Mouse (Mus musculus): ENCODE results near the gene Cmss1. TPM values are rescaled to one million over a fixed set of nuclear protein-coding genes. Genes with fewer than 3 reads are reported as not detected.

Cmss1 gene
- polyA plus RNA-seq, 2 experiments, result 10.9 to 45.3 TPM

DNA sequence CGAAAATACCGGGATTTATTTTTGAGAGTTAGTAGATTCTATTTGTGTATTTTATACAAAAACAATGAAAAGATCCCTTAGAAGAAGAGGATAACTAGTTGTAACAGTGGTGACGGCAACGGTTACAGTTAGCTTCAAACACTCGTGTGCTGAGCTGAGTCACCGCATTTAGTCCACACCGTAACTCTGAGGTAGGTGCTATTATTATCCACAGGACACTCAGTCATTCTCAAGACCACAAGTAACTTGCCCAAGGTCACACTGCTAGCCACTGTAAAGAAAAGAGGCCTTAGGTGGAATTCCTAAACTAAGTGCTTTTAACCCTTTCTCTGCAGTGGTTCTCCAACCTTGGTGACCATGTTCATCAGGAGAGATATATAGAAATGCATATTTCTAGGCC is 79.8 kb downstream of the Cmss1 start:
- no peaks in the 10 kb centered on the region for H3K36me3 ChIP-seq (ENCODE audit: control insufficient read depth, insufficient read depth, low read length)
- H3K27ac ChIP-seq (replicated peaks; ENCODE audit: low read depth, low read length), result no peak overlapping the region
- no peak for TF ChIP-seq POLR2A (IDR thresholded peaks at IDR 0.05; ENCODE audit: borderline replicate concordance, extremely low read depth, insufficient read depth, insufficient read length)
- H3K27me3 ChIP-seq (ENCODE audit: control insufficient read depth, insufficient read depth, low read length), result no peaks in the 10 kb centered on the region
- no peak overlapping the region for H3K9ac ChIP-seq (ENCODE audit: low read depth, low read length, severe bottlenecking)
- 89% methylated on average over 7 of the region's 7 CpGs for WGBS
- no peak overlapping the region for H3K4me3 ChIP-seq (replicated peaks; ENCODE audit: low read length)
- no peak overlapping the region for H3K4me2 ChIP-seq (replicated peaks; ENCODE audit: low read depth, low read length, severe bottlenecking)
- no peak for DNase-seq (ENCODE audit: low spot score)
- H3K9me3 ChIP-seq (ENCODE audit: control insufficient read depth, low read length), result no peaks in the 10 kb centered on the region
- no peak for ATAC-seq (ENCODE audit: low FRiP score, low read depth)
- H3K4me1 ChIP-seq (ENCODE audit: control insufficient read depth, insufficient read depth, low read length), result peaks cover 5% of the 10 kb centered on the region

DNA sequence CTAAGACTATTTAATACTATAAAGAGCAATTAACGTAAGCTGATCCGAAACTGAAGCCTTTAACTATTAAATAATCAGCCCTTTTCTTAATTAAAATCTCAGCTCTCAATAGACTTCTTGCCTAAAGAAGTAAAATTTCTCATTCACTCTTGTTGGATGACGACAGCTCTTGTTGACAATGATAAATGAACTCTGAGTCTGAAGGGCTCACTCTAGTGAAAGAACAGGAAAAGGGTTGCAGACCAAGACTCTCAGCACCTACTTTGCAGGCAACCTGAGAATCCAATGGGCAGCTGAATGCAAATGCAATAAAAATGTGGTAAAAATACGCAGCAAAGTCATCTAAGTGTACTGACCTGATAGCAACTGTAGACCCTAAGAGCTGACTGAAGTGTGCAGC is 81.2 kb downstream of the Cmss1 start:
- Histone ChIP-seq H3K4me3 (replicated peaks; ENCODE audit: low read length) (no peak overlapping the region), H3K9me3 (ENCODE audit: control insufficient read depth, low read length) (no peaks in the 10 kb centered on the region), H3K4me2 (replicated peaks; ENCODE audit: low read depth, low read length, severe bottlenecking) (no peak overlapping the region), H3K9ac (ENCODE audit: low read depth, low read length, severe bottlenecking) (no peak overlapping the region), H3K36me3 (ENCODE audit: control insufficient read depth, insufficient read depth, low read length) (no peaks in the 10 kb centered on the region), H3K4me1 (ENCODE audit: control insufficient read depth, insufficient read depth, low read length) (no peaks in the 10 kb centered on the region), H3K27ac (replicated peaks; ENCODE audit: low read depth, low read length) (no peak overlapping the region), H3K27me3 (ENCODE audit: control insufficient read depth, insufficient read depth, low read length) (no peaks in the 10 kb centered on the region)
- 55% methylated on average over 4 of the region's 4 CpGs for WGBS
- DNase-seq (ENCODE audit: low spot score) (no peak), ATAC-seq (ENCODE audit: low FRiP score, low read depth) (no peak)
- no peak for TF ChIP-seq POLR2A (IDR thresholded peaks at IDR 0.05; ENCODE audit: borderline replicate concordance, extremely low read depth, insufficient read depth, insufficient read length)

DNA sequence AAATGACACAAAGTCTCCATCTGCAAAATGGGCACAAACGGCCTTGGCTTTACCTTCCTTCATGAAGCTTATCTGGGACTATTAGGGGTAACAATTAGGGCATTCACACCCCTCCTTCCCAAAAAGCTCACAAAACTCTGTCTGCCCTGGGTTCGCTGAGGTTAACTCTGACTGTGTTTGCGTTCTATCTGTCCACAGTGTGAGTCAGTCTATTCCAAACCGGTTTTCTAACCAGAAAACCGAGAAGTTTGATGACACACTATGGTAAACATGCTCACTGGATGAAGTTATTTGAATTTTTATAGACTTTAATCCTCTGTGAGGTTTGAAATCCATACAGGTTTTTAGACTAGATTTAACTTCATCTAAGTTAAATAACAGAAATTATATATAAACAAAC is 81.6 kb downstream of the Cmss1 start:
- Histone ChIP-seq H3K27me3 (ENCODE audit: control insufficient read depth, insufficient read depth, low read length) (no peaks in the 10 kb centered on the region), H3K4me3 (replicated peaks; ENCODE audit: low read length) (no peak overlapping the region), H3K27ac (replicated peaks; ENCODE audit: low read depth, low read length) (no peak overlapping the region), H3K9ac (ENCODE audit: low read depth, low read length, severe bottlenecking) (no peak overlapping the region), H3K36me3 (ENCODE audit: control insufficient read depth, insufficient read depth, low read length) (no peaks in the 10 kb centered on the region), H3K4me1 (ENCODE audit: control insufficient read depth, insufficient read depth, low read length) (no peaks in the 10 kb centered on the region), H3K9me3 (ENCODE audit: control insufficient read depth, low read length) (no peaks in the 10 kb centered on the region), H3K4me2 (replicated peaks; ENCODE audit: low read depth, low read length, severe bottlenecking) (no peak overlapping the region)
- ATAC-seq (ENCODE audit: low FRiP score, low read depth), result no peak
- 79% methylated on average over 5 of the region's 5 CpGs for WGBS
- TF ChIP-seq POLR2A (IDR thresholded peaks at IDR 0.05; ENCODE audit: borderline replicate concordance, extremely low read depth, insufficient read depth, insufficient read length), result no peak
- no peak for DNase-seq (ENCODE audit: low spot score)

DNA sequence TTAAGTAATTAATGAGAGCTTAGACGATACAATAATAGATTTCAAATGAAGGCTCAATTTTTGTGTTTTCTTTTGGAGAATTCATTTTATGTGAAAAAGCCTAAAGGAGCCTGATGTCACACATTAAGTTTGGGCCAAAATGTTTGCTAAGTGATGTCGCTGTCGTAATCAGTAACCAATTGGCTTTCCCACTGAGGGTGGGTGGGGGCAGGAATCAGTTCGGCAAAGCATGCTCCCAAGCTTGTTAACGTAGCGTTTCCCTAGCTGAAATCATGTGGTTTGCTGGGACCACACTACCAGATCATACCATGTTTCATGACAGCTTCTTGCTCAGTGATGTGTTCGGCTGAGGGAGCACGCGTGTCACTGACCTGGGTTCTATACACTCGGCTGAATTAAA is 91.0 kb downstream of the Cmss1 start:
- 69% methylated on average over 10 of the region's 10 CpGs for WGBS
- Histone ChIP-seq H3K9me3 (ENCODE audit: control insufficient read depth, low read length) (no peaks in the 10 kb centered on the region), H3K27ac (replicated peaks; ENCODE audit: low read depth, low read length) (no peak overlapping the region), H3K9ac (ENCODE audit: low read depth, low read length, severe bottlenecking) (no peak overlapping the region), H3K4me3 (replicated peaks; ENCODE audit: low read length) (no peak overlapping the region), H3K36me3 (ENCODE audit: control insufficient read depth, insufficient read depth, low read length) (no peaks in the 10 kb centered on the region), H3K4me1 (ENCODE audit: control insufficient read depth, insufficient read depth, low read length) (0 out of 2 replicates have a peak, but pooled peaks cover 4% of the 10 kb centered on the region), H3K4me2 (replicated peaks; ENCODE audit: low read depth, low read length, severe bottlenecking) (no peak overlapping the region), H3K27me3 (ENCODE audit: control insufficient read depth, insufficient read depth, low read length) (no peaks in the 10 kb centered on the region)
- no peak for TF ChIP-seq POLR2A (IDR thresholded peaks at IDR 0.05; ENCODE audit: borderline replicate concordance, extremely low read depth, insufficient read depth, insufficient read length)
- DNase-seq (ENCODE audit: low spot score) (peak; percentile 58), ATAC-seq (ENCODE audit: low FRiP score, low read depth) (no peak)

DNA sequence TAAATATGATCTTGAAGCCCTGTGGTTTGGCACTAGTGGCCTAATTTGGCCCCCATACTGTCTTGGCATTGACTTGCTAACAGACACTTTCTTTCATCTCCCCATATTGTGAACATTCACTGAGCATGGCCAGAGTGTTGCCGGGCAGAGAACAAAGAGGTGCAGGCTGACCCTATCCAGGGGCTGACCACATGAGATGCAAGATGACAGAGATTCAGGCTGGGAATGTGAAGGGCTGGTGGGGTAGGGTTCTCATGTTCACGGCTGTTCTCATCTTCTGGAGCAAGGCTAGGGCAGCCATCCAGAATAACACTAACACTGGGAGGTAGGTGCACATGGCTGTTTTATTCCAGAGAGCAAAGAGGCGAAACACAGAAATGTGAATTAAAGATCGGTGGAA is 92.3 kb downstream of the Cmss1 start:
- no peaks in the 10 kb centered on the region for H3K9me3 ChIP-seq (ENCODE audit: control insufficient read depth, low read length)
- 0 out of 2 replicates have a peak, but pooled peaks cover 4% of the 10 kb centered on the region for H3K4me1 ChIP-seq (ENCODE audit: control insufficient read depth, insufficient read depth, low read length)
- ATAC-seq (ENCODE audit: low FRiP score, low read depth) (no peak), DNase-seq (ENCODE audit: low spot score) (no peak)
- H3K9ac ChIP-seq (ENCODE audit: low read depth, low read length, severe bottlenecking), result no peak overlapping the region
- TF ChIP-seq POLR2A (IDR thresholded peaks at IDR 0.05; ENCODE audit: borderline replicate concordance, extremely low read depth, insufficient read depth, insufficient read length), result no peak
- H3K4me3 ChIP-seq (replicated peaks; ENCODE audit: low read length), result no peak overlapping the region
- no peaks in the 10 kb centered on the region for H3K36me3 ChIP-seq (ENCODE audit: control insufficient read depth, insufficient read depth, low read length)
- no peaks in the 10 kb centered on the region for H3K27me3 ChIP-seq (ENCODE audit: control insufficient read depth, insufficient read depth, low read length)
- H3K27ac ChIP-seq (replicated peaks; ENCODE audit: low read depth, low read length), result no peak overlapping the region
- WGBS, result 70% methylated on average over 4 of the region's 4 CpGs
- H3K4me2 ChIP-seq (replicated peaks; ENCODE audit: low read depth, low read length, severe bottlenecking), result no peak overlapping the region

DNA sequence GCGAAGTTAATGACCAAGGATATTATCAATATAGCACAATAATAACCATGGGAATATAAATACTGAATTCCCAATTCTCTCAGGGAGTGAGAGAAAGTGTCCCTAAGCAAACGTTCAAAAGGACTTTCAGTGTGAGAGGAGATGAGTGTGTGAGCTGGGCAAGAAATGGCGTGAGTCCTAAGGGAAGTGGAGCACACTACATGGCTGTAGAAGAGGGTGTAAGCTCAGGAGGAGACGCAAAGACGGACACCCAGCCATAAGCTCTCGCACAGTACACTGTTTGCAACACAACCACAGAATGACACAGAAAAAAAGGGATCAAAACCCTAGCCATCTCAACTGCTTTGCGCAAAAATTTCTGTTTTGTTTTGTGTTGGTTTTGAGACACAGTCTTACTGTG is 93.1 kb downstream of the Cmss1 start:
- H3K27ac ChIP-seq (replicated peaks; ENCODE audit: low read depth, low read length), result no peak overlapping the region
- no peak overlapping the region for H3K9ac ChIP-seq (ENCODE audit: low read depth, low read length, severe bottlenecking)
- WGBS, result 79% methylated on average over 7 of the region's 7 CpGs
- no peak for TF ChIP-seq POLR2A (IDR thresholded peaks at IDR 0.05; ENCODE audit: borderline replicate concordance, extremely low read depth, insufficient read depth, insufficient read length)
- DNase-seq (ENCODE audit: low spot score), result no peak
- no peak overlapping the region for H3K4me3 ChIP-seq (replicated peaks; ENCODE audit: low read length)
- no peak for ATAC-seq (ENCODE audit: low FRiP score, low read depth)
- H3K4me1 ChIP-seq (ENCODE audit: control insufficient read depth, insufficient read depth, low read length), result 0 out of 2 replicates have a peak, but pooled peaks cover 4% of the 10 kb centered on the region
- no peaks in the 10 kb centered on the region for H3K27me3 ChIP-seq (ENCODE audit: control insufficient read depth, insufficient read depth, low read length)
- H3K4me2 ChIP-seq (replicated peaks; ENCODE audit: low read depth, low read length, severe bottlenecking), result no peak overlapping the region
- no peaks in the 10 kb centered on the region for H3K9me3 ChIP-seq (ENCODE audit: control insufficient read depth, low read length)
- no peaks in the 10 kb centered on the region for H3K36me3 ChIP-seq (ENCODE audit: control insufficient read depth, insufficient read depth, low read length)

All from limb, embryonic 14.5 days (tissue).